Mouse (Mus musculus): ENCODE results near the gene Tmem51. TPM values are rescaled to one million over a fixed set of nuclear protein-coding genes. Genes with fewer than 3 reads are reported as not detected.

Tmem51 gene
- polyA plus RNA-seq, 1 experiment from 2014 or later: 15.5 TPM

Other genes with a start within 250 kb of the Tmem51 start
- gene Ctrc, start 237.9 kb downstream of the Tmem51 start, polyA plus RNA-seq (2016; fragmentation: Nextera tagmentation; extraction: Ambion mirVana): not detected in 2 replicates
- gene Efhd2, start 209.4 kb downstream of the Tmem51 start, polyA plus RNA-seq (2016; fragmentation: Nextera tagmentation; extraction: Ambion mirVana): 75.0 and 75.6 TPM in 2 replicates
- 0.61 and 0.96 TPM in 2 replicates for gene Fhad1, start 69.2 kb downstream of the Tmem51 start, polyA plus RNA-seq (2016; fragmentation: Nextera tagmentation; extraction: Ambion mirVana)
- 2.1 and 2.8 TPM in 2 replicates for gene Kazn, start 155.1 kb upstream of the Tmem51 start, polyA plus RNA-seq (2016; fragmentation: Nextera tagmentation; extraction: Ambion mirVana)

Data from liver, embryonic 12.5 days (tissue).